Mouse (Mus musculus): ENCODE results near the gene Defb48.

Gene Defb48

GRCm38 (mm10) chr14:62984410-62984809, at the start of gene Defb48:
TSS of gene Defb48 (minus strand) at chr14:62984510.
- no peak for DNase-seq (ENCODE audit: low read depth, low spot score)

- no peak for DNase-seq (ENCODE audit: low read depth, low spot score)
Observed at GRCm38 (mm10) chr14:63020524-63021156, 36.3 kb upstream of the Defb48 start.

- DNase-seq (ENCODE audit: low read depth, low spot score), result no peak
Observed at GRCm38 (mm10) chr14:63014667-63015066, 30.4 kb upstream of the Defb48 start.

GRCm38 (mm10) chr14:63013082-63013481, 28.8 kb upstream of the Defb48 start:
- no peak for DNase-seq (ENCODE audit: low read depth, low spot score)

- DNase-seq (ENCODE audit: low read depth, low spot score), result no peak
Observed at GRCm38 (mm10) chr14:63011471-63011870, 27.2 kb upstream of the Defb48 start, which contains the start of gene Defb43. TSS of gene Defb43 (plus strand) at chr14:63011771.

- no peak for DNase-seq (ENCODE audit: low read depth, low spot score)
Observed at GRCm38 (mm10) chr14:63002588-63002987, 18.3 kb upstream of the Defb48 start.

GRCm38 (mm10) chr14:62998977-62999376, 14.7 kb upstream of the Defb48 start:
- no peak for DNase-seq (ENCODE audit: low read depth, low spot score)

- DNase-seq (ENCODE audit: low read depth, low spot score), result no peak
Observed at GRCm38 (mm10) chr14:62997777-62998176, 13.5 kb upstream of the Defb48 start, which contains the start of gene Defb47. TSS of gene Defb47 (plus strand) at chr14:62998077.

GRCm38 (mm10) chr14:62991849-62992510, 7.7 kb upstream of the Defb48 start:
- no peak for DNase-seq (ENCODE audit: low read depth, low spot score)

GRCm38 (mm10) chr14:62991271-62991670, 7.0 kb upstream of the Defb48 start:
- DNase-seq (ENCODE audit: low read depth, low spot score), result no peak

- DNase-seq (ENCODE audit: low read depth, low spot score), result no peak
Observed at GRCm38 (mm10) chr14:62979815-62980214, 4.5 kb downstream of the Defb48 start.

- DNase-seq (ENCODE audit: low read depth, low spot score), result peak; percentile 76
Observed at GRCm38 (mm10) chr14:62975046-62975445, 9.3 kb downstream of the Defb48 start.

- no peak for DNase-seq (ENCODE audit: low read depth, low spot score)
Observed at GRCm38 (mm10) chr14:62965811-62966520, 18.3 kb downstream of the Defb48 start.

GRCm38 (mm10) chr14:62965342-62965741, 19.0 kb downstream of the Defb48 start:
- DNase-seq (ENCODE audit: low read depth, low spot score), result no peak

- no peak for DNase-seq (ENCODE audit: low read depth, low spot score)
Observed at GRCm38 (mm10) chr14:62963632-62964031, 20.7 kb downstream of the Defb48 start.

GRCm38 (mm10) chr14:62956091-62956490, 28.2 kb downstream of the Defb48 start:
- DNase-seq (ENCODE audit: low read depth, low spot score), result no peak

GRCm38 (mm10) chr14:62946794-62947193, 37.5 kb downstream of the Defb48 start:
- no peak for DNase-seq (ENCODE audit: low read depth, low spot score)

- DNase-seq (ENCODE audit: low read depth, low spot score), result no peak
Observed at GRCm38 (mm10) chr14:62940383-62941074, 43.8 kb downstream of the Defb48 start.

GRCm38 (mm10) chr14:62939435-62939834, 44.9 kb downstream of the Defb48 start:
- DNase-seq (ENCODE audit: low read depth, low spot score), result no peak

GRCm38 (mm10) chr14:62937675-62938074, 46.6 kb downstream of the Defb48 start:
- DNase-seq (ENCODE audit: low read depth, low spot score), result no peak

GRCm38 (mm10) chr14:62936631-62937380, 47.5 kb downstream of the Defb48 start:
- no peak for DNase-seq (ENCODE audit: low read depth, low spot score)

Measured in mesoderm, embryonic 11.5 days (tissue).